Mouse (Mus musculus) heart, embryonic 10.5 days (tissue): ENCODE measurements around the gene St3gal5. TPM values are rescaled to one million over a fixed set of nuclear protein-coding genes. Genes with fewer than 3 reads are reported as not detected.

Source experiments
- DNase-seq: peaks from one replicate; pipeline ENCODE4 v3.0.0-alpha.2; 2017; ENCODE audit warnings: low spot score
- H3K27ac ChIP-seq: fragments of 300-500 bp; sonication (generic); 2 replicates; pipeline ENCODE4 v1.5.1; 2016; ENCODE audit warnings: mild to moderate bottlenecking
- H3K27me3 ChIP-seq: fragments of 300-500 bp; sonication (generic); 2 replicates; pipeline ENCODE4 v1.6.1; 2016; ENCODE audit warnings: mild to moderate bottlenecking; ENCODE audit not compliant: poor library complexity, insufficient read depth, severe bottlenecking
- H3K36me3 ChIP-seq: fragments of 300-500 bp; sonication (generic); 2 replicates; pipeline ENCODE4 v1.6.1; 2016; ENCODE audit warnings: mild to moderate bottlenecking, moderate library complexity
- H3K4me1 ChIP-seq: fragments of 300-500 bp; sonication (generic); 2 replicates; pipeline ENCODE4 v1.6.1; 2016; ENCODE audit warnings: mild to moderate bottlenecking
- H3K4me3 ChIP-seq: fragments of 300-500 bp; sonication (generic); 2 replicates; pipeline ENCODE4 v1.5.1; 2016; ENCODE audit warnings: mild to moderate bottlenecking, moderate library complexity
- H3K9me3 ChIP-seq: fragments of 300-500 bp; sonication (generic); 2 replicates; pipeline ENCODE4 v1.6.1; 2016; ENCODE audit warnings: mild to moderate bottlenecking, moderate library complexity
- WGBS: fragments of 180-500 bp; shearing (Covaris S2); methylation state at CpG from one replicate; pipeline ENCODE4 v1.1.7; 2016; 5-methylcytosine and 5-hydroxymethylcytosine counted together
- polyA plus RNA-seq: library from polyadenylated mRNA; unstranded; fragments of >200 nt; fragmentation: Nextera tagmentation; extraction: Ambion mirVana; gene quantifications from 2 replicates; pipeline ENCODE4 v1.2.1, GENCODE M21; 2016

The St3gal5 gene
- polyA plus RNA-seq, 1 experiment from 2014 or later, result 64.1 TPM

DNA sequence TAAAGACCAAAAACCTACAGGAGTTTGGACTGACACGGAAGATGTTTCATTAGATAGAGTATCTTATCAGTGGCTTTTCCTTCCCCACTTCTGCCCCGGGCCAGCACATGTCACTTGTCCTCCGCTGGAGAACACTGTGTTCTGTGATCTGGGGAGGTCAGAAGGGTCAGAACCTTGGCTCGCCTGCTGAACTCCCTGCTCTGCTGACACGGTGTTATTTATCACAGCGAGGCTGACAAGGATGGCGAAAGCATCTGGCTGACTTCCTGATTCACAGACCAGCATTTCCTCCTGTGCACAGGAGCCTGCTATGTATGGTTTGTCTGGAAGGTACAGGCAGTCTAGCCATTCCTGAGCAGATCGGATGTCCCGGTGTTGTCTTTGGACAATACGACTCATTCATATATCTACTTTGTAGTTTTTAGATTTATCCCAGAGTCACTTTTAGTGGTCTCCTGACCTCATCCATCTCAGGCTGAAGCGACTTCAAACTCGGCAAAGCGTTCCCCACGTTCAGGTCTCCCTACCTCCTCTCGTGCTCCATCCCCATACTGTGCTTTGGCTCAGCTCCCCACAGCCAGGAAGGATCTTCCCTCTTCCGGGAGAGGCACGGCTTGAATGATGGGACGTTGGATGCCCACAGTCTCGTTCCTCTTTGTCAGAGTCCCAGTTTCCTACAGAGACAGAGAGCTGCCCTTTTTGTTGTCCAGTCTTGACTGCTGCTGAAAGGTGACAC lies 64.9 kb downstream of the St3gal5 start:
- H3K36me3 ChIP-seq, result 0 out of 2 replicates have a peak, but pooled peaks cover 3% of the 10 kb centered on the region
- no peaks in the 10 kb centered on the region for H3K9me3 ChIP-seq
- WGBS, result 22% methylated on average over 19 of the region's 19 CpGs
- H3K4me1 ChIP-seq, result peaks cover 18% of the 10 kb centered on the region
- DNase-seq, result no peak
- peak overlapping the region; percentile 24; the same call in 1 of the 2 replicates for H3K4me3 ChIP-seq
- H3K27me3 ChIP-seq, result no peaks in the 10 kb centered on the region
- peak overlapping the region; percentile 74; the same call in 1 of the 2 replicates for H3K27ac ChIP-seq

- 15% methylated on average over 20 of the region's 20 CpGs for WGBS
- H3K4me3 ChIP-seq, result peak overlapping the region; percentile 13
- H3K4me1 ChIP-seq, result peaks cover 18% of the 10 kb centered on the region
- no peaks in the 10 kb centered on the region for H3K27me3 ChIP-seq
- H3K27ac ChIP-seq, result peak overlapping the region; percentile 31; the same call in 1 of the 2 replicates
- H3K36me3 ChIP-seq, result no peaks in the 10 kb centered on the region
- no peaks in the 10 kb centered on the region for H3K9me3 ChIP-seq
- DNase-seq, result peak; percentile 92
Measured at GRCm38 (mm10) chr6:72164321-72165275, 67.2 kb downstream of the St3gal5 start.

GRCm38 (mm10) chr6:72165907-72166306 lies 68.5 kb downstream of the St3gal5 start:
- no peak for DNase-seq
- no peaks in the 10 kb centered on the region for H3K36me3 ChIP-seq
- no peaks in the 10 kb centered on the region for H3K27me3 ChIP-seq
- no peak overlapping the region for H3K27ac ChIP-seq
- H3K9me3 ChIP-seq, result no peaks in the 10 kb centered on the region
- H3K4me3 ChIP-seq, result no peak overlapping the region
- WGBS, result 55% methylated on average over 2 of the region's 2 CpGs
- H3K4me1 ChIP-seq, result peaks cover 18% of the 10 kb centered on the region

- H3K27me3 ChIP-seq, result no peaks in the 10 kb centered on the region
- no peak overlapping the region for H3K4me3 ChIP-seq
- H3K27ac ChIP-seq, result no peak overlapping the region
- H3K4me1 ChIP-seq, result no peaks in the 10 kb centered on the region
- WGBS, result 81% methylated on average over 3 of the region's 3 CpGs
- H3K9me3 ChIP-seq, result no peaks in the 10 kb centered on the region
- H3K36me3 ChIP-seq, result no peaks in the 10 kb centered on the region
- DNase-seq, result no peak
Measured at GRCm38 (mm10) chr6:72171391-72171790, 74.0 kb downstream of the St3gal5 start.

GRCm38 (mm10) chr6:72173350-72173749 lies 76.0 kb downstream of the St3gal5 start:
- H3K9me3 ChIP-seq, result no peaks in the 10 kb centered on the region
- DNase-seq, result no peak
- no peaks in the 10 kb centered on the region for H3K4me1 ChIP-seq
- no peak overlapping the region for H3K4me3 ChIP-seq
- WGBS, result 48% methylated on average over 1 of the region's 1 CpGs
- H3K27ac ChIP-seq, result no peak overlapping the region
- H3K27me3 ChIP-seq, result no peaks in the 10 kb centered on the region
- H3K36me3 ChIP-seq, result no peaks in the 10 kb centered on the region

GRCm38 (mm10) chr6:72175419-72175818 lies 78.0 kb downstream of the St3gal5 start:
- Histone ChIP-seq H3K27ac (no peak overlapping the region), H3K36me3 (no peaks in the 10 kb centered on the region), H3K27me3 (no peaks in the 10 kb centered on the region), H3K4me3 (no peak overlapping the region), H3K4me1 (peaks cover 11% of the 10 kb centered on the region), H3K9me3 (no peaks in the 10 kb centered on the region)
- no peak for DNase-seq
- WGBS, result 50% methylated on average over 3 of the region's 3 CpGs

GRCm38 (mm10) chr6:72176004-72176403 lies 78.6 kb downstream of the St3gal5 start:
- no peaks in the 10 kb centered on the region for H3K27me3 ChIP-seq
- no peak overlapping the region for H3K27ac ChIP-seq
- H3K36me3 ChIP-seq, result no peaks in the 10 kb centered on the region
- 78% methylated on average over 5 of the region's 5 CpGs for WGBS
- no peak overlapping the region for H3K4me3 ChIP-seq
- H3K4me1 ChIP-seq, result peaks cover 15% of the 10 kb centered on the region
- no peaks in the 10 kb centered on the region for H3K9me3 ChIP-seq
- no peak for DNase-seq

GRCm38 (mm10) chr6:72177417-72177816 lies 80.0 kb downstream of the St3gal5 start:
- Histone ChIP-seq H3K9me3 (no peaks in the 10 kb centered on the region), H3K27ac (no peak overlapping the region), H3K4me3 (no peak overlapping the region), H3K27me3 (no peaks in the 10 kb centered on the region), H3K4me1 (peaks cover 20% of the 10 kb centered on the region), H3K36me3 (no peaks in the 10 kb centered on the region)
- DNase-seq, result no peak
- 60% methylated on average over 3 of the region's 3 CpGs for WGBS

GRCm38 (mm10) chr6:72179006-72179405 lies 81.6 kb downstream of the St3gal5 start:
- 89% methylated on average over 3 of the region's 3 CpGs for WGBS
- peaks cover 20% of the 10 kb centered on the region for H3K4me1 ChIP-seq
- no peak for DNase-seq
- no peak overlapping the region for H3K4me3 ChIP-seq
- H3K27ac ChIP-seq, result peak overlapping the region; percentile 56; the same call in 1 of the 2 replicates
- H3K27me3 ChIP-seq, result no peaks in the 10 kb centered on the region
- no peaks in the 10 kb centered on the region for H3K36me3 ChIP-seq
- H3K9me3 ChIP-seq, result no peaks in the 10 kb centered on the region

- DNase-seq, result no peak
- Histone ChIP-seq H3K9me3 (no peaks in the 10 kb centered on the region), H3K27ac (peak overlapping the region; percentile 56; the same call in 1 of the 2 replicates), H3K4me3 (no peak overlapping the region), H3K4me1 (peaks cover 20% of the 10 kb centered on the region), H3K27me3 (no peaks in the 10 kb centered on the region), H3K36me3 (no peaks in the 10 kb centered on the region)
- 47% methylated on average over 12 of the region's 12 CpGs for WGBS
Measured at GRCm38 (mm10) chr6:72179562-72180502, 82.4 kb downstream of the St3gal5 start.

GRCm38 (mm10) chr6:72184576-72184975 lies 87.2 kb downstream of the St3gal5 start:
- DNase-seq, result no peak
- peaks cover 18% of the 10 kb centered on the region for H3K27me3 ChIP-seq
- H3K4me1 ChIP-seq, result peaks cover 32% of the 10 kb centered on the region
- no peak overlapping the region for H3K27ac ChIP-seq
- no peaks in the 10 kb centered on the region for H3K36me3 ChIP-seq
- H3K9me3 ChIP-seq, result no peaks in the 10 kb centered on the region
- 89% methylated on average over 5 of the region's 5 CpGs for WGBS
- no peak overlapping the region for H3K4me3 ChIP-seq

- no peak overlapping the region for H3K4me3 ChIP-seq
- DNase-seq, result peak; percentile 82
- peaks cover 18% of the 10 kb centered on the region for H3K27me3 ChIP-seq
- WGBS, result 2% methylated on average over 6 of the region's 6 CpGs
- H3K27ac ChIP-seq, result no peak overlapping the region
- H3K9me3 ChIP-seq, result no peaks in the 10 kb centered on the region
- H3K4me1 ChIP-seq, result peaks cover 32% of the 10 kb centered on the region
- H3K36me3 ChIP-seq, result no peaks in the 10 kb centered on the region
Measured at GRCm38 (mm10) chr6:72185893-72186490, 88.6 kb downstream of the St3gal5 start.
